Mouse (Mus musculus) 416B (cell line): ENCODE data around the gene Hoxd8.
A peak's percentile ranks its signal among the peaks of the same experiment; 100 is the strongest.

Experiments
- DNase-seq: peaks from one replicate; pipeline ENCODE4 v3.0.0; 2011; ENCODE audit warnings: low read depth

The Hoxd8 gene

GRCm38 (mm10) chr2:74699053-74699430 lies 5.4 kb upstream of the Hoxd8 start:
- no peak for DNase-seq

- no peak for DNase-seq
Measured at GRCm38 (mm10) chr2:74699664-74700545, 4.5 kb upstream of the Hoxd8 start.

DNA sequence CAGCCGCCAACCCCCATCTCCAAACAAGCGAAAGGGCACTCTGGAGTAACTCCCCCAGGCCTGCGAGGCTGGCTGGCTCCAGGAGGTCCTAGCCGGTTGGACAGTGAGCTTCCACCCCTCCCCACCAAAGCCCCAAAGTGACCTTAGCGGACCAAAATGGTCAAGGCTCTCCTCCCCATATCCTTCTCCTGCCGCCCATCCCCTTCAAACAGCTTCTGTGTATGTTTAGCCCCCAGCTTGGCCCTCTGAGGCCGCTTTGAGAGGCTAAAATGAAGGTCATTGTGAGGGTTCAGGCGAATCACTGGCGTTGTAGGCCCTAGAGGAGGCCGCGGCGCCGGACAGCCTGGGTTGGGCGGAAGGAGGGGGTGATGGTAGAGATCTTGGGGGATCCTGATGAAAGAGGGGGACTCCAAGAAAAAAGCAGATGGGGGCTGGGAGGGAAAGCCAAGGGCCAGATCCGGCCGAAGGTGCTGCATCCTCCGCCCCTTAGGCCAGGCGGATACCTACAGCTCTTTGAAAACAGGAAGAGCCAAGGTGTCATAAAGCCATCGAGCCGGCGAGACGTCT lies 3.8 kb upstream of the Hoxd8 start:
- DNase-seq = no peak

DNA sequence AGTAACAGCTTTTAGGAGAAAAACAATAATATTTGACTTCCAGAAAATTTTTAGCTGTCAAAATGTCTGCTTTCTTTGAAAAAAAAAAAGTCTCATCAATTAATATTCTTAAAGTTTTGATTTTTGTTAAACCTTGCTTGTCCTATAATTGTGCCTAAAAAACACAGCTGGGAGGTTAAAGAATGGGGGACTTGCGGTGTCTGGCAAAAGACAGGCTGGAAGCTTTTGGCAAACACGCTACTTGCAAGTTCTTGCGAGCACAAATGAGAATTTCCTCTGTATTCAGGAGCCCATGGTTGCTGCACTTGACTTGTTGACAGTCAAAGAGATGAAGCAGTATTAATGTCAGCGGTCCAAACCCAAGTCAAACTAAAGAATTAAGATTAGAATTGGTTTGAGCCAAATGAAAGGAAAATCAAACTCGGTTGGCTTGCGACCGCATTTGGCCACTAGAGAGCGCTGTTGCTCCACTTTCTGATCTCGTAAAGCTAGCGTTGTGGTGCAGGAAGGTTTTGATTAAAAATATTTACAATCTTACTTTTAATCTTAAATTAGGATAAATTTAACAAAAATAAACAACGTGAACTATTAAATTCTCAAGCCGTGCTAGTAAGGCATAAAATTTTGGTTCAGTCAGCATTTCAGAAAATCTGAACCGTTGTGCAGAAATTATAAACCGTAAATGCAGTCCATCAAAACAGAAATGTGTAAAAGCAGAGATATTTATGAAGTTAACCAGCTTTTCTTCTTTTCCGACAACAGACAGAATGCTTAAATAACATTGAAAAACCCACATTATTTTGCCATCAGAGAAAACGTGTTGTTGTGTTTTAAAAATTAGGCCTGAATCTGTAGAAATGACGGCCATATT lies 2.2 kb upstream of the Hoxd8 start:
- peak; percentile 47 for DNase-seq

DNA sequence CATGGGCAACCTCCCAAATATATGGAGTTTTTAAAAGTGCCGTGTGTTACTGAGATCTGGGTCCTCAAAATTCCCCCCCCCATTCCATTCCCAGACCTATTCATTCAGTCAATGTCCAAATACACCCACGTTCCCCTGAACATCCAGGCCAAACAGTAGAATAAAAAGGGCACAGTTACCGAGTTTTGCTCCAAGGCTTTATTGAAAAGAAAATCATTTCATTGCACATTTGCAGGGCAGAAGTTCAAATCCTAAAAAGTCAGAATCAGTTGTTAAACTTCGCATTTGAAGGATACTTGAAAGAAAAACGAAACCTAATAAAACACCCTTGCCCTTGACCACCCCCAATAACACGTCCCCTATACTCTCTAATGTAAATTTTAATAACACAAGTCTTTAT lies 1.6 kb upstream of the Hoxd8 start:
- no peak for DNase-seq

GRCm38 (mm10) chr2:74703317-74703716 lies 1.1 kb upstream of the Hoxd8 start:
- no peak for DNase-seq

DNA sequence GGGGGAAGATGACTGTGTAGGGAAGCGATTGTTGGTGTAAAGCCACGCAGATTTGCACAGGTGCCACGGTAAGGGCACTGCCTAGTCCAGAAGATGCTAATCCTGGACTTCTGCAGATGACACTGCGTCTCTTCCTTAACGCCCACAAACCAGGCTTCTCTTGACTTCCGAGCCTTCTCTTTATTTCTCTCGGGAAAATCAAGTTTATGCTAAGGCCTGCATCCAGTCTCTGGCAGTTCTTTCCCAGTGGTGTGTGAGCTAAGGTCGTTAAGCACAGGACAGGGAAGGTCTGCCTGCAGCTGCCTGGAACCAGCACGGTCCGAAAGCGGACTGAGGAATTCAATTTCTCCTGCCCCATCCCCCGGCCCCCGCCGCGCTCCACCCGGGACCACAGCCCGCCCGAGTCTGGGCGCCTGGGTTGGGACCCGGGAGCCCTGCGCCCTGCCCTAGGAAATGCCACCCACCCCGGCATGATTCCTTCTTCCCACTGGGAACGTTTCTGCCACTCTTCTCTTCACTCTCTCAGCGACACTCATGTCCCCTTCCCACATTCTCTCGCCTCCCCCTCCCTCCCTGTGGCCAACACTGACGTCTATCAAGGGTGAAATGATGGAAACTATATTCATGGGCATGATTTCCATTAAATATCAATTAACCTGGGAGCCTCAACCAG lies 559 bp upstream of the Hoxd8 start:
- DNase-seq = no peak

- DNase-seq = no peak
Measured at GRCm38 (mm10) chr2:74704999-74705466, 618 bp downstream of the Hoxd8 start.

- DNase-seq = no peak
Measured at GRCm38 (mm10) chr2:74705467-74706089, 1.2 kb downstream of the Hoxd8 start.

GRCm38 (mm10) chr2:74706393-74706960 lies 2.1 kb downstream of the Hoxd8 start:
- DNase-seq = no peak

DNA sequence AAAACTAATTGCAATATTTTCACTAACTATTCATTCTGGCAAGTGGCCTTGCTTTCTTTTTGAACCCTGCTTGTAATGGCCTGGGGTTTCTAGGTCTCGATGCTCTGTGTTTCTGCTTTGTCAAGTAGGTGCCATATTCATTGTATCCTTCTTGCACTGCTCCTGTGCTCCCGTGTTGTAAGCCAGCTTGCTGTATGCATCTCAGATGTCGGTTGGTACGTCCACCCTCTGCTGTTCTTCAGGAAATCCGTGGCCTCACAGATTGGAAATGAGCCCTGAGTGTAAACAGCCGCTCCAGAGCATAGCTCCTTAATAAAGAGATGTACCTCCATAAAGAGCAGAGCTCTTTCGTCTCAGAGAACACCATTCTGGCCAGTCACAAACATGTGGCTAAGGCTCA lies 3.2 kb downstream of the Hoxd8 start:
- DNase-seq = no peak

DNA sequence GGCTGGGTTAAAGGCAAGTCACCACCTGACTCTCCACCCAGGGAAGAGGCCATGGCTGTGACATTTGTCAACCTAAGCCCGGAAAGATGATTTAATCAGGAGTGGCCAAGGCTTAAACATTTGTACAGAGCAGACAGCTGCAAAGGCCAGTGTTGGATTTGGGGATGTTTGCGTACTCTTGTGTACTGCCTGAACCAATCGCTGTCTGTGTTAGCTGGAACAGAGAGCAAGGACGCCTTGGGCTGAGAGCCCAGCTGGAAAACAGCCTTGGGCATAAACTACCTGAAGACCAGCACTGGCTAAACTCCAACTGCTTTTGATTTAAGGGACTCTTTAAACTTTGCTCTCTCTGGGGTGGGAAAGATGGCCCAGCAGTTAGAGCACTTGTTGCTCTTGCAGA lies 4.3 kb downstream of the Hoxd8 start:
- DNase-seq = no peak

- no peak for DNase-seq
Measured at GRCm38 (mm10) chr2:74709465-74710419, 5.3 kb downstream of the Hoxd8 start.

- DNase-seq = no peak
Measured at GRCm38 (mm10) chr2:74710929-74711543, 6.6 kb downstream of the Hoxd8 start.

DNA sequence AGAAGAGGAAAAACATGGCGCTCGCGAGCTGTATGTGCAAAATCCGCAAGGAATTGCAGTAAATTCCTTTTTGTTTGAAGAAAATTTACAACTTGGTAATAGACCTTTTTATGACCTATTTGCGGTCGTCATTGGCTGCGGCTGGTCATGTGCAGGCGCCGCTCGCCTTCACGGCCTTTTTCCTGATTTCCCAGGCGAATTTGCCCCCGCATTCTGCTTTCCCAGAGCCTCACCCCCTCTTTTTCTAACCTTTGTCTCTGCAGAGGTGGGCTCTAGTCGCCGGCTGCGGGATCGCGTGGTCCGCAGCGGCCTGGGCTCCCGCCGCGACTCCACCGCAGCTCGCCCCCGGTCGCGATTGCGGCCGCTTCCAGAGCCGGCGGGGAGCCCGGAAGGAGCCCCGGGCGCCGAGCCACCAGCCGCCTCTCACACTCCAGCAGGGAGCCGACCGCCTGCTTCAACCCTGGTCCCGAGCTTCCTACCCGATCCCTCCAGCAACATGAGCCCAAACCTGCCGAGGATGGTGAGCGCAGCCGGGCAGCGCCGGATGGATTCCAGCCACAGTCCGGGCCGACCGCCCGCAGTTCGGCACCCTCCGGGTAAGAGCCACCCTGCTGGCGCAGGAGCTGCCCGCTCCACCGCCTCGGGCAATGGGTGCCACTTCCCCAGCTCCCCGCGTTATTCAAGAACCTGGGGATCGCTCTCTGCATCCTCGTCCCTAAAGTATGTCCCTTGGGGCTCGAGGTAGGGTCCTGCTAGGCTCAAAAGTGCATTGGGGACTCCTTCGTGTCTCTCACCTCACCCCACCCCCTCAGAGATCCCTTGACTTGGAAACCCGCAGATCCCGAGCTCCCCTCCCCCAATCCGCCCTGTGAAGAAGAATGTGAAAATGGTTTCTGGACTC lies 7.6 kb downstream of the Hoxd8 start, which contains the start of the genes Hoxd3 and Hoxd4:
TSS of gene Hoxd3 (plus strand) at position 207 of the 901 bp plus-strand sequence.
TSS of gene Hoxd4 (plus strand) at position 209 of the 901 bp plus-strand sequence.
- DNase-seq = no peak

GRCm38 (mm10) chr2:74713239-74714150 lies 9.1 kb downstream of the Hoxd8 start:
- DNase-seq = no peak

GRCm38 (mm10) chr2:74714156-74714789 lies 9.9 kb downstream of the Hoxd8 start:
- DNase-seq = no peak
